Mouse (Mus musculus): ENCODE results near the gene Kctd11. TPM values are rescaled to one million over a fixed set of nuclear protein-coding genes. Genes with fewer than 3 reads are reported as not detected.

Kctd11 gene
- polyA plus RNA-seq (2012; fragmentation: generic; extraction: Trizol), result 10 to 100 TPM in 1 of 2 experiments, 1 to 10 TPM in 1; 5.0 to 12.3 TPM

GRCm38 (mm10) chr11:69880853-69881603 lies at the start of gene Kctd11:
TSS of gene Kctd11 (minus strand) at chr11:69881406.

GRCm38 (mm10) chr11:69921114-69922011 lies 40.2 kb upstream of the Kctd11 start, which contains the start of gene Eif5a:
TSS of gene Eif5a (minus strand) at chr11:69921958.

DNA sequence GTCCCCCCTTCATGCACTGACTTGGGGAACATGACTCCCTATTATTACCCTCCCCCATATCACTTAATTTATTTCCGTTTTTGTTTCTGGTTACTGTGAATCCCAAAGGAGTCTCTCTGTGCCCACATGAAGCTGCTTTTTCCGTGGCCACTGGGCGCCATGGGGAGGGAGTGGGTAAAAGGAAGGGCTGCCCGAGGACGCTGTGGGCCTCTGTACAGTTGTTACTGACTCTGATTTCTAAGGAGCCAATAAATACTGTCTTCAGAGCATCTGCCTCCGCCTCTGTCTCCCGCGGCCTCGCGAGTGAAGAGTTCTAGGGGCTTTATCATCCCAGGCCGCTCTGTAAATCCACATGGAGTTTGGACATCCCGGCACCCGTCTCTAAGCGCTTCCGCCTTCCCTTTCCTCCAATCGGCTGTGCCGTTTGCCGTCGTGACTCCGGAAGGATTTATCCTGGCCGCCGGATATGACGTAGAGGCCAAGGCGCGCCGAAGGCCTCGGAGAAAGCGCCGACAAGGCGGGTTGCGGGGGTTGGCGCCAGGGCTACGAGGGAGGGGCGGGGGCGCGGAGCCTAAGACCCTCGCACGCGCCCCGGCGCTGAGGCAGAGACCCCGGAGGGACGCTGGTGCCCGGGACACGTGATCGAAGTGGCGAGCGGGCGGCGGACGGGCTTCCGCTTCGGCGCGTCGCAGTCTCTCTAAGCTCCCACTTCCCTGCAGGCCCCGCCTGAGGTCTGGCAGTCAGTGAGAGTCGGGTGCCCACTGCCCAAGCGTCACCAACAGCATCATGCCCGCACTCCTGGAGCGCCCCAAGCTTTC lies 32.6 kb upstream of the Kctd11 start, which contains the start of gene Gps2:
Gene Gps2 (plus strand): TSS at position 335 of the 818 bp plus-strand sequence.

GRCm38 (mm10) chr11:69900471-69901405 lies 19.5 kb upstream of the Kctd11 start, which contains the start of the genes 2810408A11Rik and Neurl4:
TSS of gene 2810408A11Rik (minus strand) at chr11:69900987.
TSS of gene Neurl4 (plus strand) at chr11:69901072.

DNA sequence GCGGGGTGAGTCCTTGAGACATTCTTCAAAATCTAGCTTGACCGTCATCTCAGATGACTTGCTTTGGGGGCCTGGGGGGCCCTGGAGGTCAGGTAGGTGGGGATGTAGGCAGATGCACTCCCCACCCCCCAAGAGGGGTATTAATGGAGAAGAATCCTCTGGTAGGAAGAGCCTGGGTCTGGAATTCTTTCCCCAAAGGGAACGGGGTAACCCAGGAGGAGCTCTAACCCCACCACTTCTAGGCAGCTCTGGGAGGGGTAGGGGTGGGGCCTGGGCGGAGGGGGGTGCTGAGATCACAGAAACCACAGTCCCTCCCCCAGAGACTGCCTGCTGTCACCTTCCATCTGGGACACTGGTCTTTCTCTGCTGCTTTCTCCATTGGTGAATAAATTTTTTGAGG lies 14.1 kb upstream of the Kctd11 start, which contains the start of gene Acap1:
Gene Acap1 (minus strand): TSS at position 249 of the 400 bp plus-strand sequence.

DNA sequence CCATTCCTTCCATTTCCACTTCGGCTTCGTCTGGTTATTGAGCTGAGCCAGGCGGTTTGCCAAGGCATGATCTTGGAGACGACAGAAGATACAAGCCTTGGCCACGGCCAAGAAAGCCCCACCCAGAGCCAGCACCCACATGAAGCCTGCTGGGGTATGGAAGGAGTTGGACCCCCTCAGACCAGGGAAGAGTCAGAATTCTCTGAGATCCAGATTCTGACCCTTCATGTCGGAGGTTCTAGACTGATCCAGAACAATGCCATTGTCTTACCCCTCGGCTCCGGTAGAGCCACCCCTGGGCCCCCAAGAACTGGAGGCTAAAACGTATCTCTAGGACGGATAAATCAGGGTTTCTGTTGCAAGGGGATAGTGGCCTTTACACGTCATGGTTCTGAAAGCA lies 3.3 kb downstream of the Kctd11 start, which contains the start of gene Tmem95:
Gene Tmem95 (minus strand): TSS at position 141 of the 400 bp plus-strand sequence.

DNA sequence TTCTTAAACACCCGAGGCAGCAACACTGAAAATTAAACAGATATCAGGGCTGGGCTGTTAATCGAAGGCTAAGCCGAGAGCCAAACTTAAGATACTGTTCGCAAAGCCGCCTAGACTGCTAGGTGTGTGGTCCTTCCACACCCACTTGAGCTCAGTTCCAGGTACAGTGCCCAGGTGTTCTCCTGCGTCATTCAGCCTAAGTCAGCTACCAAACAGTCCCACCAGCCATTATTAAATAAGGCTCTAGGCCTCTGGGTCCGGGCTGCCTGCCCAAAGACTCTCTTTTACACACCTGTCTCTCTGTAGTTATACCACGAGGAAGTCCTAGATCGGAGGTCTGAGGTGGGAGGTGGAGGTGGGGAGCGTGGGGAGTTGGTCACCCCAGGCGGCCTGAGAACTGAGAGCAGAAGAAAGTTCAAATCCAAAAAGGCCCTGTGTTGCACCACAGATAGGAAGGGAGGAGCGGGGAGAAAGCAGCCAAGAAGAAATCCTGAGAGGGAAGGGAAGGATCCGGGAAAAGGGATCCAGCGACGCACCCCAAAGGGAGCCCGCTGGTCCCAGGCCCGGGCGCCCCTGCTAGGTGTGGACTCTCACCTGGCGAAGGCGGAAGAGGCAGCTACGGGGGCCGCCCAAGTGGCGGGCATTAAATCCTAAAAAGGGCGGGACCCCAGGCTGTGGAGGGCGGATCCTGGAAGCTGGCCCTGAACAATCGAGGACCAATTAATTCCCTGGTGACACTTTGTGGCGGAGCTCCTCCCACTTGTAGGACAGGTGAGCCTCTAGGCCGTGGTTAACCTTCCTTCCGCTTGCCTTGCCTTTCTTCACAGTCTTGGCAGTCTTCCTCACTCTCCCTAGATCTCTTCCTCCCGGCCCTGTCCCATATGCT lies 22.9 kb downstream of the Kctd11 start, which contains the start of gene Tnk1:
Gene Tnk1 (minus strand): TSS at position 618 of the 886 bp plus-strand sequence.

GRCm38 (mm10) chr11:69846198-69846680 lies 35.0 kb downstream of the Kctd11 start, which contains the start of gene Plscr3:
TSS of gene Plscr3 (plus strand) at chr11:69846376.

DNA sequence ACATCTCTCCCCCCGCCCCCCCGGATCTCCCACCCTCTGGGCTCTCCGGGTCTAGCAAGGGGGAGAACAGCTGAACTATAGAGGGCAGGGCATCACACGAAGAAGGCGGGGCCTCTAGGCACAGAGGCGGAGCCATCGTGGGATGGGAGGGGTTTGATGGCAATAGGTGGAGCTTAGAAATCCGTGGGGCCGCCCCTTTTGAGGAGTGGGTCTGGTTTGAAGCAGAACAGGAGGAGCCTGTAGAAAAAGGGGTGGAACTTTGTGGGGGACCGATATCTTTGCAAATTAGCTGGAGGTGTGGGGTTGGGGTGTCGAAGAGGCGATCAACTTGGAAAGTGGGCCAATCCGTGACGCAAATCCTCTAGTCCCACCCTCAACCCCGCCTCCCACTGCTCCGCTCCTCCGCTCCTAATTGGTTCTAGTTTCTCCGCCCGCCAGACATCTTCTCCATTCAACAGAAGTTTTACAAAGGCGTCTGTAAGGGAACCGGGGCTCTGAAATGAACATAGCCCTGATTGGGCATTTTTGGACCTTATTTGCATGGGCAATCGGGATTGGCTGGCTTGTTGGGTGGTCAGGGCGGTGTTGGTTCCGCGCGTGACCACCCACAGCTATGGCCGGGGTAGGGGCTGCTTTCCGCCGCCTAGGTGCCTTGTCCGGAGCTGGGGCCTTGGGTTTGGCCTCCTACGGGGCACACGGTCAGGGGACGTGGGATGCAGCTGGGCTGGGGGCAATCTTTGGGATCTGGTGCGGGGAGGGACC lies 43.1 kb downstream of the Kctd11 start, which contains the start of gene Tmem256:
Gene Tmem256 (plus strand): TSS at position 563 of the 762 bp plus-strand sequence.

GRCm38 (mm10) chr11:69837604-69837951 lies 43.6 kb downstream of the Kctd11 start, which contains the start of gene Nlgn2:
TSS of gene Nlgn2 (minus strand) at chr11:69837784.

Other genes with a start within 250 kb of the Kctd11 start
- gene Fxr2, start 248.4 kb downstream of the Kctd11 start, polyA plus RNA-seq (2012; fragmentation: generic; extraction: Trizol), result 10 to 100 TPM; 29.4 to 66.7 TPM
- gene Sox15, start 226.1 kb downstream of the Kctd11 start, polyA plus RNA-seq (2012; fragmentation: generic; extraction: Trizol), result under 1 TPM; 0.05 to 0.25 TPM
- 100 to 1,000 TPM in 1 of 2 experiments, 10 to 100 TPM in 1; 98.1 to 128 TPM for gene Mpdu1, start 218.8 kb downstream of the Kctd11 start, polyA plus RNA-seq (2012; fragmentation: generic; extraction: Trizol)
- 1 to 10 TPM; 1.8 to 3.0 TPM for gene Cd68, start 215.3 kb downstream of the Kctd11 start, polyA plus RNA-seq (2012; fragmentation: generic; extraction: Trizol)
- gene Eif4a1, start 209.0 kb downstream of the Kctd11 start, polyA plus RNA-seq (2012; fragmentation: generic; extraction: Trizol), result 100 to 1,000 TPM; 336 to 467 TPM
- gene Senp3, start 199.3 kb downstream of the Kctd11 start, polyA plus RNA-seq (2012; fragmentation: generic; extraction: Trizol), result 10 to 100 TPM; 51.2 to 71.3 TPM
- 1 to 10 TPM; 1.1 to 6.9 TPM for gene Tnfsf13, start 195.6 kb downstream of the Kctd11 start, polyA plus RNA-seq (2012; fragmentation: generic; extraction: Trizol)
- 100 to 1,000 TPM in 1 of 2 experiments, 10 to 100 TPM in 1; 34.3 to 119 TPM for gene Tnfsf12, start 185.6 kb downstream of the Kctd11 start, polyA plus RNA-seq (2012; fragmentation: generic; extraction: Trizol)
- 10 to 100 TPM in 1 of 2 experiments, 1 to 10 TPM in 1; 6.4 to 30.3 TPM for gene Tnfsfm13, start 185.3 kb downstream of the Kctd11 start, polyA plus RNA-seq (2012; fragmentation: generic; extraction: Trizol)
- 100 to 1,000 TPM in 1 of 2 experiments, 10 to 100 TPM in 1; 42.8 to 126 TPM for gene Polr2a, start 122.8 kb downstream of the Kctd11 start, polyA plus RNA-seq (2012; fragmentation: generic; extraction: Trizol)
- gene Slc35g3, start 119.4 kb downstream of the Kctd11 start, polyA plus RNA-seq (2012; fragmentation: generic; extraction: Trizol), result under 1 TPM in 1 of 2 experiments, not detected in 1; 0.26 TPM
- gene Zbtb4, start 115.5 kb downstream of the Kctd11 start, polyA plus RNA-seq (2012; fragmentation: generic; extraction: Trizol), result 10 to 100 TPM in 1 of 2 experiments, 1 to 10 TPM in 1; 1.2 to 14.4 TPM
- under 1 TPM; 0.63 to 0.89 TPM for gene Chrnb1, start 85.5 kb downstream of the Kctd11 start, polyA plus RNA-seq (2012; fragmentation: generic; extraction: Trizol)
- under 1 TPM; 0.01 to 0.31 TPM for gene Fgf11, start 79.5 kb downstream of the Kctd11 start, polyA plus RNA-seq (2012; fragmentation: generic; extraction: Trizol)
- under 1 TPM; 0.01 to 0.05 TPM for gene Tmem102, start 75.8 kb downstream of the Kctd11 start, polyA plus RNA-seq (2012; fragmentation: generic; extraction: Trizol)
- not detected for gene Gm39566, start 66.1 kb downstream of the Kctd11 start, polyA plus RNA-seq (2012; fragmentation: generic; extraction: Trizol)
- not detected for gene Spem2, start 62.9 kb downstream of the Kctd11 start, polyA plus RNA-seq (2012; fragmentation: generic; extraction: Trizol)
- under 1 TPM; 0.02 to 0.07 TPM for gene Spem1, start 59.2 kb downstream of the Kctd11 start, polyA plus RNA-seq (2012; fragmentation: generic; extraction: Trizol)
- 10 to 100 TPM in 1 of 2 experiments, 1 to 10 TPM in 1; 4.3 to 49.8 TPM for gene Nlgn2, start 43.6 kb downstream of the Kctd11 start, polyA plus RNA-seq (2012; fragmentation: generic; extraction: Trizol)
- gene Tmem256, start 42.9 kb downstream of the Kctd11 start, polyA plus RNA-seq (2012; fragmentation: generic; extraction: Trizol), result 100 to 1,000 TPM; 452 to 473 TPM
- gene Plscr3, start 35.0 kb downstream of the Kctd11 start, polyA plus RNA-seq (2012; fragmentation: generic; extraction: Trizol), result 100 to 1,000 TPM in 1 of 2 experiments, 10 to 100 TPM in 1; 45.7 to 171 TPM
- not detected for gene Tnk1, start 22.7 kb downstream of the Kctd11 start, polyA plus RNA-seq (2012; fragmentation: generic; extraction: Trizol)
- gene Tmem95, start 3.4 kb downstream of the Kctd11 start, polyA plus RNA-seq (2012; fragmentation: generic; extraction: Trizol), result not detected
- gene Acap1, start 14.1 kb upstream of the Kctd11 start, polyA plus RNA-seq (2012; fragmentation: generic; extraction: Trizol), result under 1 TPM; 0.04 to 0.07 TPM
- gene 2810408A11Rik, start 19.6 kb upstream of the Kctd11 start, polyA plus RNA-seq (2012; fragmentation: generic; extraction: Trizol), result 1 to 10 TPM; 1.6 to 9.9 TPM
- 10 to 100 TPM; 13.1 to 24.7 TPM for gene Neurl4, start 19.7 kb upstream of the Kctd11 start, polyA plus RNA-seq (2012; fragmentation: generic; extraction: Trizol)
- 10 to 100 TPM; 66.9 to 94.9 TPM for gene Gps2, start 32.5 kb upstream of the Kctd11 start, polyA plus RNA-seq (2012; fragmentation: generic; extraction: Trizol)
- gene Eif5a, start 40.6 kb upstream of the Kctd11 start, polyA plus RNA-seq (2012; fragmentation: generic; extraction: Trizol), result 1,000 to 10,000 TPM in 1 of 2 experiments, 100 to 1,000 TPM in 1; 812 to 3,163 TPM
- gene Ybx2, start 54.4 kb upstream of the Kctd11 start, polyA plus RNA-seq (2012; fragmentation: generic; extraction: Trizol), result under 1 TPM in 1 of 2 experiments, not detected in 1; 0.13 TPM
- under 1 TPM; 0.02 to 0.39 TPM for gene Slc2a4, start 66.8 kb upstream of the Kctd11 start, polyA plus RNA-seq (2012; fragmentation: generic; extraction: Trizol)
- gene Cldn7, start 83.4 kb upstream of the Kctd11 start, polyA plus RNA-seq (2012; fragmentation: generic; extraction: Trizol), result under 1 TPM in 1 of 2 experiments, not detected in 1; 0.15 TPM
- gene Ctdnep1, start 99.8 kb upstream of the Kctd11 start, polyA plus RNA-seq (2012; fragmentation: generic; extraction: Trizol), result 100 to 1,000 TPM; 189 to 229 TPM
- 100 to 1,000 TPM in 1 of 2 experiments, 10 to 100 TPM in 1; 93.9 to 141 TPM for gene Elp5, start 101.1 kb upstream of the Kctd11 start, polyA plus RNA-seq (2012; fragmentation: generic; extraction: Trizol)
- 100 to 1,000 TPM; 710 to 827 TPM for gene Gabarap, start 109.7 kb upstream of the Kctd11 start, polyA plus RNA-seq (2012; fragmentation: generic; extraction: Trizol)
- gene Phf23, start 114.4 kb upstream of the Kctd11 start, polyA plus RNA-seq (2012; fragmentation: generic; extraction: Trizol), result 10 to 100 TPM; 66.5 to 68.8 TPM
- gene Dvl2, start 119.2 kb upstream of the Kctd11 start, polyA plus RNA-seq (2012; fragmentation: generic; extraction: Trizol), result 10 to 100 TPM; 22.0 to 49.6 TPM
- gene Acadvl, start 134.0 kb upstream of the Kctd11 start, polyA plus RNA-seq (2012; fragmentation: generic; extraction: Trizol), result 100 to 1,000 TPM; 121 to 196 TPM
- 10 to 100 TPM; 12.9 to 43.6 TPM for gene Dlg4, start 135.5 kb upstream of the Kctd11 start, polyA plus RNA-seq (2012; fragmentation: generic; extraction: Trizol)
- gene Asgr1, start 172.7 kb upstream of the Kctd11 start, polyA plus RNA-seq (2012; fragmentation: generic; extraction: Trizol), result 1 to 10 TPM; 1.2 to 4.9 TPM
- gene Asgr2, start 211.2 kb upstream of the Kctd11 start, polyA plus RNA-seq (2012; fragmentation: generic; extraction: Trizol), result under 1 TPM; 0.04 to 0.12 TPM
- under 1 TPM in 1 of 2 experiments, not detected in 1; 0.01 TPM for gene Mgl2, start 248.9 kb upstream of the Kctd11 start, polyA plus RNA-seq (2012; fragmentation: generic; extraction: Trizol)